Mouse (Mus musculus): Measurements from ENCODE around the gene Sel1l3.

The Sel1l3 gene

DNA sequence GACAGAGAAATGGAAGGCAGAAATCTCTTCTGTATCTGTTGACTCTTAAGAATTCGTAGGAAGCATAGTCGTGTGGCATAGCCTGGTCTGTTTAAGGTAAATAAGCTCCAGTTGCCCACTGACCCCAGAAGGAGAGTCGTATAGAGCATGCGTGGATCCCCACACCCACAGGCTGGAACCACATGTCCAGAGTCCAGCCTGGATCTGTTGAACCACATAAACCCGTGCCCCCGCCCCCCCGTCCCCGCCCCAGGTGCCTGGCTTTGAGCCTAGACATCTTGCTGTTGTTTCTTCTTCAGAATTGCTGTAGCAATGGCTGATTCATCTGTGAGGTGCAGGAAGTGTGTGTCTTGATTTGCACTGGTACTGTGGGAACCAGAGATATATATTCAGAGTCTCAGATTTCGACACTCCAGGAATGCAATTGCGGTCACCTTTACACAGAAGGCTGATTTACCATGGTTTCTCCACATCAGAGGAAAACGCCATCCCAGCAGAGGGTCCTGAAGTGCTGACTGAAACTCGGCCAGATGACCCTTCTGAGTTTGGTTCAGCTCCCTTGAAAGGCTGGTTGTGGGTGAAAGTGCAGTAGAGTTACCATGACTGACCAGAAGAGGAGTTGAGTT, 111.8 kb downstream of the Sel1l3 start:
- no peak for DNase-seq (ENCODE audit: low read depth, low spot score)

DNA sequence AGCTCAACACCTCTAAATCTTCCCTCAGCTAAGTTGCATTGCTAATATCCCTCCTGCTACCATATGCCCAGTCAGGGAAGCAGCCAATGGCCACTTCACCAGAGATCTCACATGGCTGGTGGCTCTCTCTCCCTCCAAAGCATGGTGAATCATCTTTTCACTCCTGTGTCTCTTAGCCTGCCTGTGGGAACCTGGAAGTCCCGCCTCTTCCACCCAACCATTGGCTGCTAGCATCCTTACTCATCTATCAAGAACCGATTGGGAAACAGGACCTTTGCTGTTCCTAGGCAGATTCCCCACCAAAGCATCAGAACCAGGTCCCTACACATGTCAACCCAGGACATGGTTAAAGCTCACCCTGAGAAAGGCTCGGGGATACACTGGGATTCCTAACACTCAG, 122.4 kb downstream of the Sel1l3 start:
- no peak for DNase-seq (ENCODE audit: low read depth, low spot score)

DNA sequence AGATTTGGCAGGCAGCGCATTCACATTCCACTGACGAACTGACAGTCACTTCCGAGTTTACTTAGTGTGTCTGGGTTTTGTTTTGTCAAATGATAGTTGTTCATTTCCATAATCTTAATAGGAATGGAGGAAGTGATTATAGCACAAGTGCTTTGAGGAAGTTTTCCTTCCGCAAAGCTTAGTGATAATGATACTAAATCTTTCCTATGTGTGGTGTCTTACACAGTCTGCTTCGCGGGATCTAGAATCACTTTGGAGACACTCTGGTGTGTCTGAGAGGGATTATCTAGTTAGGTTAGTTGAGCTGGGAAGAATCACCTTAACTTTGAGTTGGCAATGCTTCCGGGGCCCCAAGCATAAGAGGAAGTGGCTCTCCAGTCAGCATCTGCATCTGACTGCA, 126.3 kb downstream of the Sel1l3 start:
- DNase-seq (ENCODE audit: low read depth, low spot score) = no peak

DNA sequence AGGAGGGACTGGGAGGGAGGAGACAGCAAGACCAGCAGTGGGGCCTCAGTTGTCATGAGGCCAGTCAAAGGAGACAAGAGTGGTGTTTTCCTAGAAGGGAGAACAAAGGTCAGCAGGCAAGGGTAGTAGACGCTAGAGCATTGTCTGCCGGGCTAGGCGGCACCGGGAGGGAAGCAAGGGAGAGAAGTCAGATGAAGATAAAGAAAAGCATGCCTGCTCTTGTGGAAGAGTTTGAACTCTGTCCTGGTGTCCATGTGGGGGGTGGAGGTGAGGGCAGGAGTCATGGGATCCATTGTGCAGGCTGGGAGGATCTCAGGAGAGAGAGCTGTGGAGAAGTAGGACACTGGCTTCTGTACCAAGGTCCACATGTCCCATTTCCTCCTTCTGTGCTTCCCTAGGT, 135.3 kb downstream of the Sel1l3 start:
- DNase-seq (ENCODE audit: low read depth, low spot score) = no peak

DNA sequence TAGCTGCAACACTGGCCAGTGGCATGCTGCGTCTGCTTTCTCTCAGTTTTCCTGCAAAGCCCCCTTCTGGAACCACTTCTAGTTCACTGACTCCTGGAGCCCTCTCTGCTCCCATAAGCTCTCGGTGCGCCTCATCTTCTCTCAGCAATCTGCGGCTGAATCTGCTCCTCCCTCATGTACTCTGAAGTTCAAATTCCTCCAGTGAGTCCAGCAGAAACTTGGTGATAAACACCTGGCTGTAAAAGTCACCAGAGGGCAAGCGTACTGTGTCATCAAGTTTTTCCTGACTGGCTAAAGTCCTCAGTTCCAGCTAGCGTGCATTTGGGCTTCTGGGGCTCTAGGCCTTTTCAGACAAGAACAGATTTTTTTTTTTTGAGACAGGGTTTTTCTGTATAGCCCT, 139.2 kb downstream of the Sel1l3 start:
- DNase-seq (ENCODE audit: low read depth, low spot score) = no peak

DNA sequence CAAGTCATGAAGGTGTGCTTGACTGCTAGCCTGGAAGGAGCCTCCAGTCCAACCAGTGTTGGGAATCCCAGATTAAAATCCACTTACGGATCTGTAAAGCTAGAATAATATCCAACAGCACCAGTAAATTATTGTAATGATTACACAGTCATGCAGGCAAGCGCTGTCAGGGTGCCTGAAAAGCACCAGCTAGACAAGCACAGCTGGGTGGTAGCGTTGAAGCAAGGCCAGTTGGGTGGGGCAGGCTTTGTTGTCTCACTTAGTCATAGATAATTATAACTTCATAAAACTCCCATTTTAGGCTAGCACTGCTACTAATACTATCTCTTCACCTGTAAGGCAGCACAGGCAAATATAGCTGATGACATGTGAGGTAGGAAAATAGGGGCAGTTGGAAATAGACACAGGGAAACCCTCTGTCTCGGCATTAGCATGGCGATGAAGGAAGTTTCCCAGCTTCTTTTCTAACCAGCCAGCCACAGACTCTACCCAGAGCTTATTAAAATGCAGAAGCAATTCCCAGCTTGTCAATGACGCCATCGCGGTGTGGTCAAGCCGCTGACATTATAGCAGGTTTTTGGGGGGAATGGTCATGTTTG, 152.1 kb downstream of the Sel1l3 start:
- no peak for DNase-seq (ENCODE audit: low read depth, low spot score)
